Comparison of ENCODE assay signal across 24 mouse cellular contexts in the genomic region with DNA sequence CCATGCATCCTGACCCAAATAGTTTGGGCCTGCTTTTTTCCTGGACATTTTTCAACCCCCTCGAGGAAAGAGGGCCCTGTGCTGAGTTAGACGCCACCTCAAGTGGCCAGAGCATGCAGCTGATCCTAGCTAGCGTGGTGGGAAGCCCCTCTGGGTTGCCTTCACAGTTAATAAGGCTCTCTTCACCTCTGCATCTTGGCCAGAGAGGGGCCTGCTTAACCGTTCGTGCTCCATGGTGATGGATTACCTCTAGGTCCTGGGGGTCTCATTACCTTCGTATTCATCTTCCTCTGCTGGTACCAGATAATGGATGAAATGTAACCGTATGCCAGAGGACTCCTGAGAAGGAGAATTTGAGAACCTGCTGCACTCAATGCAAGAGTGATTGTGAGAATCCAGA.
DNase-seq lines count a peak whose midpoint lies in the region; ATAC-seq lines count a peak whose summit lies in the region.
"Had no signal": no experiment of that assay in that cellular context is flagged by ENCODE, and none has a peak within 500 bp of the region (broad histone marks: within the 10 kb centered on the region; RNA-seq: fewer than 3 reads in every experiment).

No protein-coding gene starts in this region.

- no peak overlapping the region for H3K4me2 ChIP-seq in hindbrain, embryonic 13.5 days
- H3K4me2 ChIP-seq in hindbrain, embryonic 11.5 days (replicated peaks; ENCODE audit: low read depth, low read length) = no peak overlapping the region
- no peak overlapping the region for H3K4me2 ChIP-seq in kidney, embryonic 15.5 days
- H3K4me2 ChIP-seq in neural tube, embryonic 11.5 days (ENCODE audit: low read depth) = no peak overlapping the region
- no peak overlapping the region for H3K4me2 ChIP-seq in neural tube, embryonic 15.5 days
- H3K4me2 ChIP-seq in limb, embryonic 15.5 days = no peak overlapping the region
- H3K4me2 ChIP-seq: embryonic facial prominence, embryonic 15.5 days; forebrain, embryonic 12.5 days; forebrain, embryonic 15.5 days; heart, embryonic 13.5 days; hindbrain, embryonic 14.5 days had no signal

- DNase-seq in hindbrain, embryonic 11.5 days (ENCODE audit: low spot score) = no peak
- no peak for DNase-seq in kidney, adult 11 months
- peak; percentile 34 for DNase-seq in neural tube, embryonic 11.5 days (ENCODE audit: low spot score)
- no peak for DNase-seq in ovary, postnatal 10 days (ENCODE audit: low spot score)
- DNase-seq: cerebellum, adult 11-12 months; cerebellum, adult 8-10 months; cerebellum, postnatal 10 days; cerebellum, postnatal 36 days; embryo, embryonic 11 days; gastrocnemius, postnatal 25 days; heart, adult 2 months; heart, postnatal 14 days had no signal

- H3K4me1 ChIP-seq in hindbrain, embryonic 13.5 days (replicated peaks) = peaks cover 26% of the 10 kb centered on the region
- H3K4me1 ChIP-seq in hindbrain, embryonic 11.5 days (replicated peaks; ENCODE audit: control insufficient read depth, insufficient read depth, low read length) = no peaks in the 10 kb centered on the region
- peaks cover 17% of the 10 kb centered on the region for H3K4me1 ChIP-seq in kidney, embryonic 15.5 days
- peaks cover 3% of the 10 kb centered on the region; the same call in 1 of the 2 replicates for H3K4me1 ChIP-seq in neural tube, embryonic 11.5 days (ENCODE audit: control insufficient read depth, insufficient read depth, low read length)
- H3K4me1 ChIP-seq in neural tube, embryonic 15.5 days = peaks cover 22% of the 10 kb centered on the region
- peaks cover 26% of the 10 kb centered on the region for H3K4me1 ChIP-seq in limb, embryonic 15.5 days
- H3K4me1 ChIP-seq: heart, embryonic 10.5 days had no signal

- no peaks in the 10 kb centered on the region for H3K36me3 ChIP-seq in hindbrain, embryonic 13.5 days
- no peaks in the 10 kb centered on the region; the same call in 1 of the 2 replicates for H3K36me3 ChIP-seq in hindbrain, embryonic 11.5 days (ENCODE audit: control insufficient read depth, insufficient read depth, low read length)
- H3K36me3 ChIP-seq in kidney, embryonic 15.5 days = peaks cover 5% of the 10 kb centered on the region; the same call in 1 of the 2 replicates
- no peaks in the 10 kb centered on the region for H3K36me3 ChIP-seq in neural tube, embryonic 11.5 days (ENCODE audit: control insufficient read depth, insufficient read depth, low read length)
- no peaks in the 10 kb centered on the region for H3K36me3 ChIP-seq in neural tube, embryonic 15.5 days
- 0 out of 2 replicates have a peak, but pooled peaks cover under 1% of the 10 kb centered on the region for H3K36me3 ChIP-seq in limb, embryonic 15.5 days
- H3K36me3 ChIP-seq: embryonic facial prominence, embryonic 15.5 days; forebrain, embryonic 15.5 days had no signal

- no peak for ATAC-seq in hindbrain, embryonic 13.5 days (ENCODE audit: low FRiP score)
- ATAC-seq in hindbrain, embryonic 11.5 days (ENCODE audit: low FRiP score) = no peak
- 0 out of 2 replicates have a peak, but pooled peaks have one; percentile 64 for ATAC-seq in kidney, embryonic 15.5 days (replicated peaks; ENCODE audit: low FRiP score)
- ATAC-seq in neural tube, embryonic 11.5 days (ENCODE audit: insufficient read depth, low FRiP score, low TSS enrichment) = no peak
- ATAC-seq in neural tube, embryonic 15.5 days (ENCODE audit: low FRiP score) = no peak
- no peak for ATAC-seq in limb, embryonic 15.5 days (ENCODE audit: insufficient number of reproducible peaks, low FRiP score, low TSS enrichment, low read depth)
- ATAC-seq: CD4-positive, CD25-positive, alpha-beta regulatory T cell, adult 4 months; forebrain, embryonic 15.5 days had no signal

- no peak overlapping the region for H3K9ac ChIP-seq in hindbrain, embryonic 13.5 days
- H3K9ac ChIP-seq in hindbrain, embryonic 11.5 days (ENCODE audit: low read depth, low read length) = no peak overlapping the region
- H3K9ac ChIP-seq in kidney, embryonic 15.5 days = no peak overlapping the region
- H3K9ac ChIP-seq in neural tube, embryonic 11.5 days (ENCODE audit: low read length) = no peak overlapping the region
- no peak overlapping the region for H3K9ac ChIP-seq in neural tube, embryonic 15.5 days (replicated peaks)
- no peak overlapping the region for H3K9ac ChIP-seq in limb, embryonic 15.5 days
- H3K9ac ChIP-seq: embryonic facial prominence, embryonic 15.5 days; forebrain, embryonic 12.5 days; forebrain, embryonic 15.5 days; heart, embryonic 13.5 days; hindbrain, embryonic 14.5 days had no signal

- no peak overlapping the region for H3K4me3 ChIP-seq in hindbrain, embryonic 13.5 days
- H3K4me3 ChIP-seq in hindbrain, embryonic 11.5 days (ENCODE audit: low read depth, low read length) = no peak overlapping the region
- no peak overlapping the region for H3K4me3 ChIP-seq in kidney, embryonic 15.5 days (replicated peaks)
- no peak overlapping the region for H3K4me3 ChIP-seq in neural tube, embryonic 11.5 days (ENCODE audit: low read depth, low read length)
- H3K4me3 ChIP-seq in neural tube, embryonic 15.5 days (replicated peaks) = no peak overlapping the region
- no peak overlapping the region for H3K4me3 ChIP-seq in limb, embryonic 15.5 days
- H3K4me3 ChIP-seq: embryonic facial prominence, embryonic 15.5 days; erythroblast, embryonic 14.5 days; forebrain, embryonic 12.5 days; forebrain, embryonic 15.5 days; heart, adult 2 months; heart, embryonic 10.5 days; heart, embryonic 13.5 days had no signal

- no peaks in the 10 kb centered on the region for H3K9me3 ChIP-seq in hindbrain, embryonic 13.5 days
- no peaks in the 10 kb centered on the region for H3K9me3 ChIP-seq in hindbrain, embryonic 11.5 days (ENCODE audit: control insufficient read depth, low read length)
- H3K9me3 ChIP-seq in kidney, embryonic 15.5 days (replicated peaks) = no peaks in the 10 kb centered on the region
- H3K9me3 ChIP-seq in neural tube, embryonic 11.5 days (ENCODE audit: control insufficient read depth, low read length) = no peaks in the 10 kb centered on the region
- no peaks in the 10 kb centered on the region for H3K9me3 ChIP-seq in neural tube, embryonic 15.5 days (replicated peaks)
- no peaks in the 10 kb centered on the region for H3K9me3 ChIP-seq in limb, embryonic 15.5 days
- H3K9me3 ChIP-seq: embryonic facial prominence, embryonic 15.5 days; forebrain, embryonic 12.5 days; forebrain, embryonic 15.5 days; heart, embryonic 10.5 days; heart, embryonic 13.5 days had no signal

- no peaks in the 10 kb centered on the region for H3K27me3 ChIP-seq in hindbrain, embryonic 13.5 days
- no peaks in the 10 kb centered on the region for H3K27me3 ChIP-seq in hindbrain, embryonic 11.5 days (ENCODE audit: control insufficient read depth, insufficient read depth, low read length)
- no peaks in the 10 kb centered on the region for H3K27me3 ChIP-seq in kidney, embryonic 15.5 days
- H3K27me3 ChIP-seq in neural tube, embryonic 11.5 days (ENCODE audit: control insufficient read depth, insufficient read depth, low read length) = no peaks in the 10 kb centered on the region
- no peaks in the 10 kb centered on the region for H3K27me3 ChIP-seq in neural tube, embryonic 15.5 days (replicated peaks)
- no peaks in the 10 kb centered on the region for H3K27me3 ChIP-seq in limb, embryonic 15.5 days
- H3K27me3 ChIP-seq: embryonic facial prominence, embryonic 15.5 days; forebrain, embryonic 12.5 days; forebrain, embryonic 15.5 days; heart, embryonic 13.5 days had no signal

- WGBS in hindbrain, embryonic 13.5 days = 58% methylated on average over 7 of the region's 7 CpGs
- 63% methylated on average over 7 of the region's 7 CpGs for WGBS in hindbrain, embryonic 11.5 days
- 28% methylated on average over 7 of the region's 7 CpGs for WGBS in kidney, embryonic 15.5 days
- WGBS in neural tube, embryonic 11.5 days = 50% methylated on average over 7 of the region's 7 CpGs
- 52% methylated on average over 7 of the region's 7 CpGs for WGBS in neural tube, embryonic 15.5 days
- 30% methylated on average over 7 of the region's 7 CpGs for WGBS in limb, embryonic 15.5 days

- peak overlapping the region; percentile 32; the same call in 1 of the 2 replicates for H3K27ac ChIP-seq in hindbrain, embryonic 13.5 days
- no peak overlapping the region for H3K27ac ChIP-seq in hindbrain, embryonic 11.5 days (ENCODE audit: low read depth, low read length)
- no peak overlapping the region for H3K27ac ChIP-seq in kidney, embryonic 15.5 days
- H3K27ac ChIP-seq in neural tube, embryonic 11.5 days (ENCODE audit: low read depth, low read length) = no peak overlapping the region
- H3K27ac ChIP-seq in neural tube, embryonic 15.5 days (replicated peaks) = no peak overlapping the region
- peak overlapping the region; percentile 40; the same call in 1 of the 2 replicates for H3K27ac ChIP-seq in limb, embryonic 15.5 days
- H3K27ac ChIP-seq: embryonic facial prominence, embryonic 15.5 days; forebrain, embryonic 12.5 days; forebrain, embryonic 15.5 days; heart, adult 2 months; heart, embryonic 10.5 days; heart, embryonic 13.5 days had no signal

Comparison
In these comparisons a context has a peak if more than half of its experiments do, and no peak if none do; other contexts are left out.
1. H3K27ac ChIP-seq: peak in hindbrain, embryonic 13.5 days (single experiment) and limb, embryonic 15.5 days (single experiment); none in hindbrain, embryonic 11.5 days (single experiment), kidney, embryonic 15.5 days (single experiment), neural tube, embryonic 11.5 days (single experiment) and neural tube, embryonic 15.5 days (single experiment).